Mouse (Mus musculus): ENCODE measurements around the gene Midn. TPM values are rescaled to one million over a fixed set of nuclear protein-coding genes. Genes with fewer than 3 reads are reported as not detected.

The Midn gene
- polyA plus RNA-seq, 1 experiment from 2014 or later: 29.3 TPM

- H3K27ac ChIP-seq (ENCODE audit: low read length): no peak overlapping the region
- no peak overlapping the region; the same call in 1 of the 2 replicates for H3K9ac ChIP-seq (replicated peaks; ENCODE audit: low read depth, low read length)
- peak overlapping the region; percentile 61; the same call in 1 of the 2 replicates for H3K4me2 ChIP-seq (replicated peaks; ENCODE audit: low read depth, low read length)
- ATAC-seq (ENCODE audit: insufficient number of reproducible peaks, insufficient read depth, low FRiP score, low read depth): no peak
- H3K27me3 ChIP-seq (ENCODE audit: control insufficient read depth, insufficient read depth, low read length): no peaks in the 10 kb centered on the region
- no peaks in the 10 kb centered on the region for H3K9me3 ChIP-seq (ENCODE audit: control insufficient read depth, low read depth, low read length)
- H3K36me3 ChIP-seq (ENCODE audit: control insufficient read depth, insufficient read depth, low read length): peaks cover 29% of the 10 kb centered on the region
- H3K4me3 ChIP-seq (ENCODE audit: low read depth, low read length): peak overlapping the region; percentile 78; the same call in 1 of the 2 replicates
- H3K4me1 ChIP-seq (ENCODE audit: control insufficient read depth, insufficient read depth, low read length): peaks cover 19% of the 10 kb centered on the region
- 72% methylated on average over 6 of the region's 6 CpGs for WGBS
These were observed 29.5 kb upstream of the Midn start for GRCm38 (mm10) chr10:80118552-80118951.

- WGBS: 83% methylated on average over 2 of the region's 2 CpGs
- no peak overlapping the region for H3K4me3 ChIP-seq (ENCODE audit: low read depth, low read length)
- H3K9me3 ChIP-seq (ENCODE audit: control insufficient read depth, low read depth, low read length): no peaks in the 10 kb centered on the region
- no peak overlapping the region for H3K27ac ChIP-seq (ENCODE audit: low read length)
- H3K36me3 ChIP-seq (ENCODE audit: control insufficient read depth, insufficient read depth, low read length): peaks cover 43% of the 10 kb centered on the region
- H3K4me2 ChIP-seq (replicated peaks; ENCODE audit: low read depth, low read length): no peak overlapping the region
- no peaks in the 10 kb centered on the region for H3K27me3 ChIP-seq (ENCODE audit: control insufficient read depth, insufficient read depth, low read length)
- no peak for ATAC-seq (ENCODE audit: insufficient number of reproducible peaks, insufficient read depth, low FRiP score, low read depth)
- peaks cover 19% of the 10 kb centered on the region for H3K4me1 ChIP-seq (ENCODE audit: control insufficient read depth, insufficient read depth, low read length)
- no peak overlapping the region for H3K9ac ChIP-seq (replicated peaks; ENCODE audit: low read depth, low read length)
These were observed 27.9 kb upstream of the Midn start for GRCm38 (mm10) chr10:80120146-80120545.

- no peaks in the 10 kb centered on the region for H3K27me3 ChIP-seq (ENCODE audit: control insufficient read depth, insufficient read depth, low read length)
- H3K9me3 ChIP-seq (ENCODE audit: control insufficient read depth, low read depth, low read length): no peaks in the 10 kb centered on the region
- ATAC-seq (ENCODE audit: insufficient number of reproducible peaks, insufficient read depth, low FRiP score, low read depth): no peak
- no peak overlapping the region for H3K27ac ChIP-seq (ENCODE audit: low read length)
- no peak overlapping the region for H3K4me2 ChIP-seq (replicated peaks; ENCODE audit: low read depth, low read length)
- 90% methylated on average over 2 of the region's 2 CpGs for WGBS
- H3K4me3 ChIP-seq (ENCODE audit: low read depth, low read length): no peak overlapping the region
- H3K9ac ChIP-seq (replicated peaks; ENCODE audit: low read depth, low read length): no peak overlapping the region
- H3K4me1 ChIP-seq (ENCODE audit: control insufficient read depth, insufficient read depth, low read length): peaks cover 19% of the 10 kb centered on the region
- peaks cover 55% of the 10 kb centered on the region for H3K36me3 ChIP-seq (ENCODE audit: control insufficient read depth, insufficient read depth, low read length)
These were observed 26.4 kb upstream of the Midn start for GRCm38 (mm10) chr10:80121639-80122038.

- WGBS: 84% methylated on average over 9 of the region's 9 CpGs
- H3K4me1 ChIP-seq (ENCODE audit: control insufficient read depth, insufficient read depth, low read length): 0 out of 2 replicates have a peak, but pooled peaks cover 2% of the 10 kb centered on the region
- no peak; the same call in 1 of the 2 replicates for ATAC-seq (ENCODE audit: insufficient number of reproducible peaks, insufficient read depth, low FRiP score, low read depth)
- no peak overlapping the region for H3K27ac ChIP-seq (ENCODE audit: low read length)
- no peaks in the 10 kb centered on the region for H3K9me3 ChIP-seq (ENCODE audit: control insufficient read depth, low read depth, low read length)
- H3K4me3 ChIP-seq (ENCODE audit: low read depth, low read length): no peak overlapping the region
- H3K4me2 ChIP-seq (replicated peaks; ENCODE audit: low read depth, low read length): no peak overlapping the region
- H3K9ac ChIP-seq (replicated peaks; ENCODE audit: low read depth, low read length): no peak overlapping the region
- peaks cover 72% of the 10 kb centered on the region for H3K36me3 ChIP-seq (ENCODE audit: control insufficient read depth, insufficient read depth, low read length)
- no peaks in the 10 kb centered on the region for H3K27me3 ChIP-seq (ENCODE audit: control insufficient read depth, insufficient read depth, low read length)
These were observed 24.0 kb upstream of the Midn start for GRCm38 (mm10) chr10:80123932-80124562.

- ATAC-seq (ENCODE audit: insufficient number of reproducible peaks, insufficient read depth, low FRiP score, low read depth): no peak
- Histone ChIP-seq H3K27ac (ENCODE audit: low read length) (no peak overlapping the region), H3K27me3 (ENCODE audit: control insufficient read depth, insufficient read depth, low read length) (no peaks in the 10 kb centered on the region), H3K4me2 (replicated peaks; ENCODE audit: low read depth, low read length) (no peak overlapping the region), H3K4me1 (ENCODE audit: control insufficient read depth, insufficient read depth, low read length) (peaks cover 4% of the 10 kb centered on the region; the same call in 1 of the 2 replicates), H3K9ac (replicated peaks; ENCODE audit: low read depth, low read length) (no peak overlapping the region), H3K9me3 (ENCODE audit: control insufficient read depth, low read depth, low read length) (no peaks in the 10 kb centered on the region), H3K36me3 (ENCODE audit: control insufficient read depth, insufficient read depth, low read length) (peaks cover 85% of the 10 kb centered on the region), H3K4me3 (ENCODE audit: low read depth, low read length) (no peak overlapping the region)
- WGBS: 91% methylated on average over 8 of the region's 8 CpGs
These were observed 20.2 kb upstream of the Midn start for GRCm38 (mm10) chr10:80127920-80128319.

- Histone ChIP-seq H3K4me3 (ENCODE audit: low read depth, low read length) (no peak overlapping the region), H3K9ac (replicated peaks; ENCODE audit: low read depth, low read length) (no peak overlapping the region), H3K4me1 (ENCODE audit: control insufficient read depth, insufficient read depth, low read length) (peaks cover 4% of the 10 kb centered on the region; the same call in 1 of the 2 replicates), H3K36me3 (ENCODE audit: control insufficient read depth, insufficient read depth, low read length) (peaks cover 70% of the 10 kb centered on the region), H3K9me3 (ENCODE audit: control insufficient read depth, low read depth, low read length) (no peaks in the 10 kb centered on the region), H3K27ac (ENCODE audit: low read length) (peak overlapping the region; percentile 27; the same call in 1 of the 2 replicates), H3K4me2 (replicated peaks; ENCODE audit: low read depth, low read length) (no peak overlapping the region), H3K27me3 (ENCODE audit: control insufficient read depth, insufficient read depth, low read length) (no peaks in the 10 kb centered on the region)
- 82% methylated on average over 9 of the region's 9 CpGs for WGBS
- ATAC-seq (ENCODE audit: insufficient number of reproducible peaks, insufficient read depth, low FRiP score, low read depth): no peak
These were observed 18.2 kb upstream of the Midn start for GRCm38 (mm10) chr10:80129846-80130245.

- H3K4me3 ChIP-seq (ENCODE audit: low read depth, low read length): no peak overlapping the region
- no peak overlapping the region for H3K4me2 ChIP-seq (replicated peaks; ENCODE audit: low read depth, low read length)
- H3K27ac ChIP-seq (ENCODE audit: low read length): peak overlapping the region; percentile 27; the same call in 1 of the 2 replicates
- H3K36me3 ChIP-seq (ENCODE audit: control insufficient read depth, insufficient read depth, low read length): peaks cover 67% of the 10 kb centered on the region
- no peaks in the 10 kb centered on the region for H3K9me3 ChIP-seq (ENCODE audit: control insufficient read depth, low read depth, low read length)
- no peaks in the 10 kb centered on the region for H3K27me3 ChIP-seq (ENCODE audit: control insufficient read depth, insufficient read depth, low read length)
- H3K4me1 ChIP-seq (ENCODE audit: control insufficient read depth, insufficient read depth, low read length): peaks cover 4% of the 10 kb centered on the region; the same call in 1 of the 2 replicates
- peak; percentile 42; the same call in 1 of the 2 replicates for ATAC-seq (ENCODE audit: insufficient number of reproducible peaks, insufficient read depth, low FRiP score, low read depth)
- no peak overlapping the region for H3K9ac ChIP-seq (replicated peaks; ENCODE audit: low read depth, low read length)
- 65% methylated on average over 18 of the region's 18 CpGs for WGBS
These were observed 17.6 kb upstream of the Midn start for GRCm38 (mm10) chr10:80130403-80131031.

- WGBS: 24% methylated on average over 55 of the region's 55 CpGs
- Histone ChIP-seq H3K36me3 (ENCODE audit: control insufficient read depth, insufficient read depth, low read length) (peaks cover 57% of the 10 kb centered on the region), H3K9ac (replicated peaks; ENCODE audit: low read depth, low read length) (no peak overlapping the region)
These were observed 16.6 kb upstream of the Midn start for GRCm38 (mm10) chr10:80131316-80131951.

More at GRCm38 (mm10) chr10:80131316-80131951, 16.6 kb upstream of the Midn start:
- Histone ChIP-seq H3K9me3 (ENCODE audit: control insufficient read depth, low read depth, low read length) (no peaks in the 10 kb centered on the region), H3K4me1 (ENCODE audit: control insufficient read depth, insufficient read depth, low read length) (peaks cover 6% of the 10 kb centered on the region; the same call in 1 of the 2 replicates), H3K4me3 (ENCODE audit: low read depth, low read length) (no peak overlapping the region), H3K27me3 (ENCODE audit: control insufficient read depth, insufficient read depth, low read length) (no peaks in the 10 kb centered on the region), H3K27ac (ENCODE audit: low read length) (no peak overlapping the region), H3K4me2 (replicated peaks; ENCODE audit: low read depth, low read length) (no peak overlapping the region; the same call in 1 of the 2 replicates)
- ATAC-seq (ENCODE audit: insufficient number of reproducible peaks, insufficient read depth, low FRiP score, low read depth): no peak
